Mouse (Mus musculus): Measurements from ENCODE around the gene Ppp1r11.

The Ppp1r11 gene

GRCm38 (mm10) chr17:36915076-36915475 is 36.5 kb downstream of the Ppp1r11 start:
- DNase-seq (ENCODE audit: low read depth, low spot score), result peak; percentile 51

GRCm38 (mm10) chr17:36914108-36914507 is 37.4 kb downstream of the Ppp1r11 start:
- DNase-seq (ENCODE audit: low read depth, low spot score), result peak; percentile 78

- no peak for DNase-seq (ENCODE audit: low read depth, low spot score)
Observed at GRCm38 (mm10) chr17:36912031-36912430, 39.5 kb downstream of the Ppp1r11 start.

GRCm38 (mm10) chr17:36909802-36910201 is 41.7 kb downstream of the Ppp1r11 start:
- DNase-seq (ENCODE audit: low read depth, low spot score), result no peak

- DNase-seq (ENCODE audit: low read depth, low spot score), result no peak
Observed at GRCm38 (mm10) chr17:36908235-36908634, 43.3 kb downstream of the Ppp1r11 start.

GRCm38 (mm10) chr17:36903651-36904050 is 47.9 kb downstream of the Ppp1r11 start:
- no peak for DNase-seq (ENCODE audit: low read depth, low spot score)

GRCm38 (mm10) chr17:36900691-36901090 is 50.9 kb downstream of the Ppp1r11 start:
- no peak for DNase-seq (ENCODE audit: low read depth, low spot score)

GRCm38 (mm10) chr17:36900001-36900400 is 51.5 kb downstream of the Ppp1r11 start:
- no peak for DNase-seq (ENCODE audit: low read depth, low spot score)

- DNase-seq (ENCODE audit: low read depth, low spot score), result no peak
Observed at GRCm38 (mm10) chr17:36899376-36899775, 52.2 kb downstream of the Ppp1r11 start.

Measured in CD4-positive helper T cell, adult 2 months (primary cell).